Mouse (Mus musculus) gonadal fat pad, adult 2 months (tissue): Measurements from ENCODE around the gene Ciao2a. TPM values are rescaled to one million over a fixed set of nuclear protein-coding genes. Genes with fewer than 3 reads are reported as not detected.

Experiments
- DNase-seq: peaks from one replicate; pipeline ENCODE4 v3.0.0-alpha.2; 2012; ENCODE audit warnings: low read depth
- polyA plus RNA-seq: library from polyadenylated mRNA; depleted of rRNA; stranded (reverse); fragments of >200 nt; gene quantifications from 2 replicates; pipeline ENCODE4 v1.2.3, GENCODE M21; 2012

Ciao2a gene
- polyA plus RNA-seq, 1 experiment, result 15.7 TPM

DNA sequence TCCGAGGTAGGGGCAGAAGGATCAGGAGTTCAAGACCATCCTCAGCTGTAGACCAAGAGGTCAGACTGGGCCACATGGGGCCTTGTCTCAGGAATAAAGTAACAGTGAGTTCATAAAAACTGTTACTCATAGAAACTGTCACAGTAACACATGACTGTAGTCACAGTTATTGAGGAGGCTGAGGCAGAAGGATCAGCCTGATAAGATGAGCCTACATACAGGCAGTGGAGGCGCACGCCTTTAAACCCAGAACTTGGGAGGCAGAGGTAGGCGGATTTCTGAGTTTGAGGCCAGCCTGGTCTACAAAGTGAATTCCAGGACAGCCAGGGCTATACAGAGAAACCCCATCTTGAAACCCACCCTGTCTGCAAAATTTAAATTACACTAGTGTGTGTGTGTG is 6.3 kb upstream of the Ciao2a start:
- no peak for DNase-seq

GRCm38 (mm10) chr9:66120945-66121344 is 5.5 kb upstream of the Ciao2a start:
- no peak for DNase-seq

GRCm38 (mm10) chr9:66121421-66121820 is 5.0 kb upstream of the Ciao2a start:
- DNase-seq, result no peak

GRCm38 (mm10) chr9:66123648-66124047 is 2.8 kb upstream of the Ciao2a start:
- DNase-seq, result no peak

DNA sequence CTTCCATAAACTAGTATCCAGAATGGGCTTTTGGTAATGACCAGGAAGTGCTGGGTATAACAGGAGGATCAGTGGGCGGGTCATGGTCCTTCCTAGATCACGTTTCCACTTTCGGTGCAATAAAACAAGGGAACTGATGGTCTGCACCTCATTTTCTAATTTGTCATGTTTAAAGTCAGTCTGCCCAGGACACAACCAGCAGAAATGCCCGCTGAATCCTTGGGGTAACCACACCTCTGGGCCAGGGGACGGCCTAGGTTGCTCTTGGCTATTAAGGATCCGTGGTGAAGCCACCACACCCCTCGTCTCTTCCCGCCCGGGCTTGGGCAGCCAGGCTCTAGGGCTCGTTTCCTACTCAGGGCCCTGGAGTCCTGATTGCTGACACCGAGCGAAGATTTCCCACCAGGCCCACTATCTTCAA is 2.3 kb upstream of the Ciao2a start:
- DNase-seq, result no peak

DNA sequence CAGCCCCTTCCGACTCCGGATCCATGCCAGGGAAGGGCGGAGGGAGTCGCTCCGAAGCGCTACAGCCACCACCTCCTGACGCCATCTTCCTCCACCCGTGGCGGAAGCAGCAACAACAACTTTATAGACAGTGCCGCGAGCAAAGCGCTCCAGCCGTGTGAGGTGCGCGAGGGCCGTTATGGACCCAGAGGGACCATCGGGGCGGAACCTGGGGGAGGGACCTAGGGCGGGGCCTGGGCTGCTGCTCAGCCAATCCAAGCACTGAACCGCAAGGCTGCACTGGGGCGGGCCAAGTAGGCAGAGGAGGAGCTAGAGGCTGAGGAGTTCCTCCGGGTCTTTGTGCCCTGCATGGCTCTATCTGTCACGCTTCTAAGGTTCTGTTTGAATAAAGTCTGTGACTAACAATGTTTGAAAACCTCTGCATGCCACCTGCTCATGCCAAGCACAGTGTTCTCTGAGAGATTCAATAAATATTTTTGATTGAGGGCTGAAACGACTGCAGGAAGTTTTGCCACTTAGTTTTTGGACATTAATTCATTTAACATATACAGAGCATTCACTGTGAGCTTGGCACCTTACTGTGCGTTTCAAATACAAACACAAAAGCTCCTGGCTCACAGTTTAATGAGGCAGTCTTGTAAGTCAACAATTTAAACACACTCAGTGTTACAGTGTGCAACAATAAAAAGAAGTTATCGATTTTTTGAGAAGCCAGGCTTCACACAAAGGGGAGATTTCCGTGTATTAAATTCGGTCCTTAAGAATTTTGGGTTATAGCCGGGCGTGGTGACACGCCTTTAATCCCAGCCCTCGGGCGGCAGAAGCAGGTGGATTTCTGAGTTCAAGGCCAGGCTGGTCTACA is 1.5 kb upstream of the Ciao2a start:
- peak; percentile 41 for DNase-seq

GRCm38 (mm10) chr9:66125543-66126455 is 612 bp upstream of the Ciao2a start:
- DNase-seq, result no peak

GRCm38 (mm10) chr9:66127193-66127546 is 759 bp downstream of the Ciao2a start:
- no peak for DNase-seq

- no peak for DNase-seq
Observed at GRCm38 (mm10) chr9:66127884-66128283, 1.5 kb downstream of the Ciao2a start.

GRCm38 (mm10) chr9:66131466-66131865 is 5.1 kb downstream of the Ciao2a start:
- no peak for DNase-seq

GRCm38 (mm10) chr9:66135967-66136366 is 9.6 kb downstream of the Ciao2a start:
- DNase-seq, result no peak

DNA sequence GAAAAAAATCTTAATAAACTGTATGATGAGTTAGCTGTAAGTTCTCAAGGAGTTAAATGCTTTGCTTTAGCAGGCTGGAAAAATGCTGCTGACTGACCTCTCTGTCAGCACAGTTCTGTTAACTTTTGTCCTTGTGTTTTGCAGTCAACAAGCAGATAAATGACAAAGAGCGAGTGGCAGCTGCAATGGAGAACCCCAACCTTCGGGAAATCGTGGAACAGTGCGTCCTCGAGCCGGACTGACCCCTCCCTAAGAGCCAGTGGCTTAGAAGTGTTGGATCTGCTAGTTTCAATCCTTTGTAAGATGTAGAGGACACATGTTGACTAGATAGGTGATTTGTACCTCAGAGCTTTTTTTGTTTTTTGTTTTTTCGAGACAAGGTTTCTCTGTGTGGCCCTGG is 11.8 kb downstream of the Ciao2a start:
- no peak for DNase-seq

- no peak for DNase-seq
Observed at GRCm38 (mm10) chr9:66142265-66142664, 15.9 kb downstream of the Ciao2a start.

DNA sequence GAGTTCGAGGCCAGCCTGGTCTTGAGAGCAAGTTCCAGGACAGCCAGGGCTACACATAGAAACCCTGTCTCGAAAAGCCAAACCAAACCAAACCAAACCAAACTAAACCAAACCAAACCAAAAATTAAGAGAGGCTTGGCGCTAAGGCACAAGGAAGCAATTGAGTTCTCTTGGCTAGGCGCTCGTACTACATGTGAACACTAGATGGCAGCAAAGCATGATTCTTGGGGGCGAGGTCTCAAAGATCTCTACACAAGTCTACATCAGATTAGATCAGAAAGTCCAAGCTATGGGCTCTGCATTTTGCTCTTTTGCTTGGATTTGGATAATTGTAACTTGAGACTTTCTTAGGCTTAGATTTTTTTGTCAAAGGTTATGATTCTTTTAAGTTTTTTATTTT is 17.8 kb downstream of the Ciao2a start:
- no peak for DNase-seq

GRCm38 (mm10) chr9:66146141-66146540 is 19.7 kb downstream of the Ciao2a start:
- no peak for DNase-seq

DNA sequence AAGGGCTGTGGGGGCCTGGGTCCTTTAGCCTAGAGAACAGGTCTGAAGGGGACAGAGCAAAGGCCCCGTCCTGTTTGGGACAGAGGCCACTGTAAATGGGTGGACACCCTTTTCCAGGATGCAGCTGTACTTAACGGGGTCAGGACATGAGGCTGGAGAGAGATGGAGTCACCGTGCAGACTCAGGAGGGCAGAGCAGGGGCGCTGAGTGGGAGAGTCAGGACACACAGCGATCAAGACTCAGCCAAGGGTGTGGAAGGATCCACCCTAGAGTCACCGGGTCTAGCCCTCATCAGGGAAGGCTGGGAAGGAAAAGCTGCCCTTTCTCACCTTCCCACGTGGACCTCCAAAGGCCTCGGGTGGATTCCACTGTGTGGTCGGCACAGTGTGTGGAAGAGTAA is 25.6 kb downstream of the Ciao2a start:
- DNase-seq, result no peak

GRCm38 (mm10) chr9:66153594-66153993 is 27.2 kb downstream of the Ciao2a start:
- no peak for DNase-seq

DNA sequence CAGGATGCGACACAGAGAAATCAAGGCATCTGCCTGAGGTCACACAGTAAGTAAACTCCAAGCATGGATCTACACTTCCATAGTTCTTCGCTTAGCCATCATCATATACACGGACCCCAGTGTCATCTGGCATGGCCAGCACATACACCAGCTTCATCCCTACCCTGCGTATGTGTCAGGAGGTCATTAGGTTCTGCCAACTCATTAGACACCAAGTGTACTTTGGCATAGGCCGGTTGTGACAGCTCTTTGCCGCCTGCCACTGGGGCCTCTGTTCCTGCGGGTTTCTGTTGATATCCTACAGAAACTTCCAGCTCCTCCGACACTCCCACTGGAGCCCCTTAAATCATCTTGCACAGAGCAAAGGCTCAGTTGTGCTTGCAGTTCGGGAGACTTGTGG is 27.6 kb downstream of the Ciao2a start:
- DNase-seq, result no peak

- no peak for DNase-seq
Observed at GRCm38 (mm10) chr9:66155534-66155933, 29.1 kb downstream of the Ciao2a start.

GRCm38 (mm10) chr9:66157958-66158830 is 31.8 kb downstream of the Ciao2a start, which contains the start of gene Dapk2:
Gene Dapk2 (plus strand): TSS chr9:66158223.
- no peak for DNase-seq

- no peak for DNase-seq
Observed at GRCm38 (mm10) chr9:66158885-66159430, 32.5 kb downstream of the Ciao2a start.
